Mouse (Mus musculus) heart, embryonic 13.5 days (tissue): Measurements from ENCODE around the gene Egfr. TPM values are rescaled to one million over a fixed set of nuclear protein-coding genes. Genes with fewer than 3 reads are reported as not detected.

Source experiments
- ATAC-seq: fragments of 200-750 bp; cut with Nextera tagmentation; 2 replicates; pipeline ENCODE4 v1.8.0; 2017; ENCODE audit warnings: moderate TSS enrichment; ENCODE audit not compliant: insufficient number of reproducible peaks, low FRiP score, low TSS enrichment; ENCODE audit errors: extremely low read depth
- H3K27ac ChIP-seq: fragments of 300-500 bp; sonication (generic); replicated peaks from 2 replicates; pipeline ENCODE4 v1.5.1; 2015; ENCODE audit warnings: moderate library complexity, mild to moderate bottlenecking, inconsistent platforms
- H3K27me3 ChIP-seq: fragments of 300-500 bp; sonication (generic); replicated peaks from 2 replicates; pipeline ENCODE4 v1.6.1; 2015; ENCODE audit warnings: mild to moderate bottlenecking, inconsistent platforms
- H3K36me3 ChIP-seq: fragments of 300-500 bp; sonication (generic); 2 replicates; pipeline ENCODE4 v1.6.1; 2015; ENCODE audit warnings: mild to moderate bottlenecking, inconsistent platforms
- H3K4me1 ChIP-seq: fragments of 300-500 bp; sonication (generic); 2 replicates; pipeline ENCODE4 v1.6.1; 2015; ENCODE audit warnings: inconsistent platforms
- H3K4me2 ChIP-seq: fragments of 300-500 bp; sonication (generic); 2 replicates; pipeline ENCODE4 v1.6.1; 2015; ENCODE audit warnings: inconsistent platforms, mild to moderate bottlenecking, moderate library complexity
- H3K4me3 ChIP-seq: fragments of 300-500 bp; sonication (generic); 2 replicates; pipeline ENCODE4 v1.5.1; 2015; ENCODE audit warnings: moderate library complexity, mild to moderate bottlenecking, inconsistent platforms
- H3K9ac ChIP-seq: fragments of 300-500 bp; sonication (generic); 2 replicates; pipeline ENCODE4 v1.6.1; 2015; ENCODE audit warnings: inconsistent platforms, mild to moderate bottlenecking, moderate library complexity
- H3K9me3 ChIP-seq: fragments of 300-500 bp; sonication (generic); 2 replicates; pipeline ENCODE4 v1.6.1; 2016; ENCODE audit warnings: inconsistent platforms
- WGBS: fragments of 180-500 bp; shearing (Covaris S2); methylation state at CpG from one replicate; pipeline ENCODE4 v1.1.7; 2015; ENCODE audit warnings: mixed read lengths; 5-methylcytosine and 5-hydroxymethylcytosine counted together
- polyA plus RNA-seq: library from polyadenylated mRNA; unstranded; fragments of >200 nt; fragmentation: Nextera tagmentation; extraction: Ambion mirVana; gene quantifications from 2 replicates; pipeline ENCODE4 v1.2.1, GENCODE M21; 2015

Egfr gene
- polyA plus RNA-seq, 1 experiment from 2014 or later, result 2.5 TPM

DNA sequence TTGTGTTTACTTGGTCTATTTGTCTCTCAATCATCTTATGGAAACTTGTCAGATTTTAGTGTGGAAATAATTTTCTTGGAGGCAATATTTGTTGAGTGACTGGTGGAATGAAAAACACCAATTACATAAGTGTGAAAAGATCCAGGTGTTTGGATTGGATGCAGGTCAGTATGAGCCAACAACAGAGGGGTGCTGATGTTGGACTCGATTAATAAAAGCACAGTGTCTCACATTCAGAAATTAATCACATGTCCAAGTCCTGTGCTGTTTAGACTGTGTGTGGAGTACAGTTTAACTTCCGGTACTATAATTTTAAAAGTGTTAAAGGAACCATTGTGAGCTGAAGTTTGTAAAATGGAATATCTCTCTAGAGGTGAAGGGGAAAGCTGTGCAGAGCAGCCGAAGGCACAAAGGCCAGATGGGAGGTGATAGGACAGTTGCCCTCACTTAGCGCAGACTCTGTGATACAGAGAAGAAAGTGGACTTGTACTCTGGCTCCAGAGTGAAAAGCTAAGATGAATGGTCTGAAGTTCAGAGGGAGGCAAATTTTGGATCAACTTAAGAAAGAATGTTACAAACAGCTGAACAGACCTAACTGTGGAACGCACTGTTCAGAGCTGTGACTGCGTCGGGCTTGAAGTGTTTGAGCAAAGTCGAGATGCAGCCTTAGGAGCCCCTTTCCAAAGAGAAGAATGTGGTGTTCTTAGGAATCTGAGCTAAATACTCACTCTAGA is 32.1 kb downstream of the Egfr start:
- H3K4me3 ChIP-seq, result no peak overlapping the region
- H3K27ac ChIP-seq, result 0 out of 2 replicates have a peak overlapping the region, but pooled peaks have one; percentile 24
- H3K9ac ChIP-seq, result no peak overlapping the region
- 67% methylated on average over 8 of the region's 8 CpGs for WGBS
- no peak overlapping the region for H3K4me2 ChIP-seq
- no peaks in the 10 kb centered on the region for H3K36me3 ChIP-seq
- ATAC-seq, result no peak
- peaks cover 15% of the 10 kb centered on the region for H3K4me1 ChIP-seq
- no peaks in the 10 kb centered on the region for H3K9me3 ChIP-seq
- H3K27me3 ChIP-seq, result no peaks in the 10 kb centered on the region

DNA sequence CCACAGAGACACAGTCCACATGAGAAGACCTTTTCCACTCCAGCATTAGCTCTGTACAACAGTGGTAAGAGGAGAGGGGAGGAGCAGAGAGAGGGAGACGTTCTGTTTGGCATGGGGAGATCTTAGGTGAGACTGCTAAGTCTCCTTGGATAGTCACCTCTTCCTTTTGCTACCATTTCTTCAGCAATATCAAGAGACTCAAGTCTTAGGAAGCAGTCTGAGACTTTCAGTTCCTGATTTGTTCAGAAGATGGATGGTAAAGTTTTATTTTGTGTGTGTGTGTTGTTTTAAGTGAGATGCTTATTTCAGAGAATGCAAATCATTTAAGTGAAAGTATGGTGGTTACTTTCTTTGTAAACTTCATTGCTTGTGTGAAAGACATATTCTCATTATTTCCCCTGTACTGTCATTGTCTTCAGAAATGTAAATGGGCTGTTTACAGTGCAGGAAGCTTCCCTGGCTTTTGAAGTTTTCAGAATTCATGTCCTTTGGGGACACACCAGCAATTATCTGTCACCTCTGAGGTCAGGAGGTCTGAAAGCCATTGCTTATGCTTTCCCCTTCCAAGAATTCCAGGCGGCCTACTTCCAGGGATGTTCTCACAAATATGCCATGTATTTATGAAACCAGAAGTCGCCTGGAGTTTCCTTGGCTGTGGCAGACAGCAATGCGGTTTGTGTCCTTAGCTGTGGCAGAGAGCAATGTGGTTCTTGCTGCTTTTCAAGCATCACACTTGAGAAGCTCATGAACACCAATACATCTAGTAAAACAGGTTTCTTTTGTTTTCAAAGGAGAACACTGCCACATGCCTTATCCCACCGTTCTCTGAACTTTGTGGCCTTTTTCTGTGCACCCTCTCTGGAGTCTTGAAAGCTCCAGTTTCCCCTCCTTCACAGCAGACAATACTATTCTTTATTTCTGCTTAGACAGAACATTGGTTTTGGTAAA is 40.9 kb downstream of the Egfr start:
- H3K4me1 ChIP-seq, result peaks cover 15% of the 10 kb centered on the region
- H3K4me3 ChIP-seq, result no peak overlapping the region
- no peaks in the 10 kb centered on the region for H3K9me3 ChIP-seq
- no peaks in the 10 kb centered on the region for H3K36me3 ChIP-seq
- no peak overlapping the region for H3K4me2 ChIP-seq
- no peak overlapping the region for H3K9ac ChIP-seq
- peaks cover 14% of the 10 kb centered on the region for H3K27me3 ChIP-seq
- ATAC-seq, result no peak
- H3K27ac ChIP-seq, result no peak overlapping the region
- WGBS, result 59% methylated on average over 5 of the region's 5 CpGs

DNA sequence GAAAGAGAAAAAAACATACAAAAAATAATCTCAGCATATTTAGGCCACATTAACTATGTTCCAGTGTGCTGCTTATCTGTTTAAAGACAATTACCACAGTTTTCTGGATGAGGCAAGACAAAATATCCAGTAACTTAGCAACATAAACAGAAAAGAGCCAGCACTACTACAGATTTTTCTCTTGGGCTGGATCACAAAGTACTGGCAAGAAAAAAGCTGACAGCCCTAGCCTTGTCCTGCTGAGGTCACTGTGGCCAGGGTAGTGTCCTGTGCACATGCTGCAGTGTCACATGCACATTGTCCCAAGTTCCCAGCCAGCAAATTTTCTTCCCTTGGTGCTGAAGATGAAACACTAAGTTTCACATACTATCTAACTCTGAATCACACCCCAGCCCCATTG is 43.0 kb downstream of the Egfr start:
- no peak overlapping the region for H3K27ac ChIP-seq
- no peaks in the 10 kb centered on the region for H3K9me3 ChIP-seq
- peaks cover 18% of the 10 kb centered on the region for H3K27me3 ChIP-seq
- no peak for ATAC-seq
- no peak overlapping the region for H3K4me2 ChIP-seq
- H3K4me1 ChIP-seq, result peaks cover 18% of the 10 kb centered on the region
- no peak overlapping the region for H3K9ac ChIP-seq
- no peaks in the 10 kb centered on the region for H3K36me3 ChIP-seq
- H3K4me3 ChIP-seq, result no peak overlapping the region

DNA sequence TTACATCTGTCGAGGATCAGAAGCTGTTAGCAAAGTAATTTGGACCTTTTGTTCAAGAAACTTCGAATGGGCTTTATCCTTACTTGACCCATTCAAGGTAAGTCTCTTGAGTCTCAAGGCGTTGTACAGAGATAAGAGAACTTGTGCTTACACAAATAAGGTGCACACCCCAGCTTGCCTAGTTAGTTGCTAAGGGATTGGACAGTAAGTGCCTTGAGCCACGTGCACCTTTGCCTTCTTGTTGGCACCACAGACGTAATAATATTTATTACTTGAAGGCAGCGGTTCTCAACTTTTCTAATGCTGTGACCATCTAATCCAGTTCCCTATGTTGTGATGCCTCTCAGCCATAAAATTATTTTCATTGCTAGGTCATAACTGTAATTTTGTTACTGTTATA is 43.5 kb downstream of the Egfr start:
- H3K36me3 ChIP-seq, result no peaks in the 10 kb centered on the region
- 75% methylated on average over 6 of the region's 6 CpGs for WGBS
- H3K9me3 ChIP-seq, result no peaks in the 10 kb centered on the region
- peaks cover 24% of the 10 kb centered on the region for H3K27me3 ChIP-seq
- ATAC-seq, result no peak
- no peak overlapping the region for H3K4me2 ChIP-seq
- peaks cover 23% of the 10 kb centered on the region for H3K4me1 ChIP-seq
- H3K27ac ChIP-seq, result no peak overlapping the region
- no peak overlapping the region for H3K4me3 ChIP-seq
- H3K9ac ChIP-seq, result no peak overlapping the region

DNA sequence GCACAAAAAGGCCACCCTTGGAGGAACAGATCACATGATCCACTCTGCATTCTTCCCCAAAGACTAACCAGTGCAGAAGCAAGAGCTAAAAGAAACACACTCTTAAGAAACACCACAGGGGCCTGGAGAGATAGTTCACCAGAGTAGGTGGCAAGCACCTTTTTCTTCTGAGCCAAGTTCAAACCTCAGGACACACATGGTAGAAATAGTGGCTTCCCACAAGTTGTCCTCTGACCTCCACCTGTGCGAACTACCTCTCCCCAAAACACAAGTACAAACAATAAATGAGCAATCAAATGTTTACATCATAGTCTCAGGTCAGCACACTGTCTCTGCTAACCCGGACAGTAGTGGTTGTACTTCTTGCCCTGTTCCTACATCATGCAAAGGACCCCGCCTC is 45.5 kb downstream of the Egfr start:
- ATAC-seq, result no peak
- Histone ChIP-seq H3K9me3 (no peaks in the 10 kb centered on the region), H3K36me3 (no peaks in the 10 kb centered on the region), H3K4me2 (no peak overlapping the region), H3K27me3 (peaks cover 37% of the 10 kb centered on the region), H3K9ac (no peak overlapping the region), H3K4me1 (peaks cover 32% of the 10 kb centered on the region), H3K4me3 (no peak overlapping the region), H3K27ac (no peak overlapping the region)
- whole genome bisulfite sequencing, result 75% methylated on average over 3 of the region's 3 CpGs

DNA sequence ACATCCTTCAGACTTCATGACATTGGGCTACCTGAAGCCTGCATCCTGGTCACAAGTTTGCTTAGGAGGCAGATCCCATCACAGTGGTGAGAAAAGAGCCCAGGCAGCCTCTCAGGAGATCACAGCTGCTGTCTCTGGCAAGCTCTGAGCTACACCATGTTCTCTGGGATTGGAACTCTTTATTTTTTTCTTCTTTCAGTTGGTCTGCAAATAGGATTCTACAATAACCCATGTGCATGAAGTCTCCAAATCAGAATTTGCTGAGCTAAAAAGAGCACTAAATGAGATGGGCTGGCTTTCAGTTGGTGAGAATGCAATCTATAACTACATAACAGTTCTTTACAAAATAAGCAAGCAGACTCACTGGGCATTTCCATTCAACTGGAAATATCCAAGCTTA is 46.1 kb downstream of the Egfr start:
- ATAC-seq, result no peak
- Histone ChIP-seq H3K27ac (no peak overlapping the region), H3K4me3 (no peak overlapping the region), H3K9me3 (no peaks in the 10 kb centered on the region), H3K27me3 (peaks cover 39% of the 10 kb centered on the region), H3K4me1 (peaks cover 30% of the 10 kb centered on the region), H3K36me3 (no peaks in the 10 kb centered on the region), H3K9ac (no peak overlapping the region), H3K4me2 (no peak overlapping the region)

DNA sequence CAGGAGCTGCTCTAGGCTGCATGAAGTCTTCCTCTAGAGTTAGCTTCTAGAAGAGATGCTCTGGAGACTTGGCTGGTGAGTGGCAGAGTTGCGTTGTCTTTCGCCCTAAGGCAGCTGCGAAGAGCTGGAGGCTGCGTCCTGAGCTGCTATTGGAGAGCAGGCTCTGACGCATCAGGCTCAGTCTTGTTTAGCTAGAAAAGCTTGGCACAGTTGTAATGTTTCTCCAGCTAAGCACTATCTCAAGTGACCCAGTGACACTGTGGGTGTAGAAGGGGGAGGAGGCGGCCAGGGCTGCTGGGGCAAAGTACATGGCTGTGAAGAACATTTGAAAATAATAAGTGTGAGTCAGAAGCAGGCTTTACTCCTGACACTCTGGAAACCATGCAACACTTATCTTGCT is 48.5 kb downstream of the Egfr start:
- H3K4me1 ChIP-seq, result peaks cover 30% of the 10 kb centered on the region
- WGBS, result 32% methylated on average over 6 of the region's 6 CpGs
- no peak overlapping the region for H3K4me3 ChIP-seq
- H3K27ac ChIP-seq, result peak overlapping the region; percentile 50
- H3K27me3 ChIP-seq, result peaks cover 45% of the 10 kb centered on the region
- H3K9ac ChIP-seq, result no peak overlapping the region
- ATAC-seq, result peak; percentile 46; the same call in 1 of the 2 replicates
- H3K36me3 ChIP-seq, result no peaks in the 10 kb centered on the region
- H3K9me3 ChIP-seq, result no peaks in the 10 kb centered on the region
- peak overlapping the region; percentile 30; the same call in 1 of the 2 replicates for H3K4me2 ChIP-seq

DNA sequence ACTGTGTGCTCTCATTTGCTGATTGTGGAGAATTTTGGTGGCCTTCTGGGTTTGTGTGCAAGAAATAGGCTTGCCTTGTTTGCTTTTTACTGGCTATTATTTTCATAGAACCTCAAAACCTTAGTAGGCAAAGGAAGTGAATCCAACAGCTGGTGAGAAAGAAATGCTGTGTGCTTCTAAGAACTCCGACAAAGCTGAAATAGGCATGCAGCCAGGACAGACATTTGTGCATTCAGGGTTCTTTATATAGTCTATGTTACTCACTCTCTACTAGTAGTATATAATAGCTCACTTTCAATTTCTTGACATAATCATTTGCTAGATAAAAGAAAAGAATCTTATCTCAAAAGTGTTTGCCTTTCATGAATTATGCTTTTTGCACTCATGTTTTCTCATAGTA is 50.7 kb downstream of the Egfr start:
- WGBS, result 48% methylated on average over 1 of the region's 1 CpGs
- no peak overlapping the region for H3K4me3 ChIP-seq
- no peaks in the 10 kb centered on the region for H3K9me3 ChIP-seq
- H3K27ac ChIP-seq, result no peak overlapping the region; the same call in 1 of the 2 replicates
- no peak overlapping the region for H3K4me2 ChIP-seq
- peaks cover 20% of the 10 kb centered on the region for H3K4me1 ChIP-seq
- H3K27me3 ChIP-seq, result peaks cover 46% of the 10 kb centered on the region
- no peaks in the 10 kb centered on the region for H3K36me3 ChIP-seq
- ATAC-seq, result no peak
- no peak overlapping the region for H3K9ac ChIP-seq

DNA sequence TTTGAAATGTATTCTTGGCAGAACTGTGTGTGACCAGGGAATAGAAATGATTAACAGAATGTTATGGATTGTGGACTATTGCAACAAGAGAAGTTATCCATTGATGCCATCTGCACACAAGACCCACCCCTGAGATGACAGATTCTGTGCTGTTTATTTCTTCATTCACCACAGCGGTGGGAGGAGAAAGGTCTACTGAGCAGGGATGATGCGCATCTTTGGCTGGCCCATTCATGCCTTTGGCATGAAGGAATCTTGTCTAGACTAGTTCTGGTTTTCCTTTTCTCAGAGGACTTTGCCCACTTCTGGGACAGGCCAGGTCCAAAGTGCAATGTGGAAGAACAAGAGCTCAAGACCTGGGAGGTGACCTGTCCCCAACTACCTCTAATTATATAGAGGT is 52.0 kb downstream of the Egfr start:
- H3K4me2 ChIP-seq, result no peak overlapping the region
- 89% methylated on average over 2 of the region's 2 CpGs for WGBS
- H3K36me3 ChIP-seq, result no peaks in the 10 kb centered on the region
- no peak overlapping the region for H3K9ac ChIP-seq
- no peak for ATAC-seq
- no peaks in the 10 kb centered on the region for H3K9me3 ChIP-seq
- H3K4me3 ChIP-seq, result no peak overlapping the region
- peaks cover 20% of the 10 kb centered on the region for H3K4me1 ChIP-seq
- peaks cover 51% of the 10 kb centered on the region for H3K27me3 ChIP-seq
- H3K27ac ChIP-seq, result no peak overlapping the region

DNA sequence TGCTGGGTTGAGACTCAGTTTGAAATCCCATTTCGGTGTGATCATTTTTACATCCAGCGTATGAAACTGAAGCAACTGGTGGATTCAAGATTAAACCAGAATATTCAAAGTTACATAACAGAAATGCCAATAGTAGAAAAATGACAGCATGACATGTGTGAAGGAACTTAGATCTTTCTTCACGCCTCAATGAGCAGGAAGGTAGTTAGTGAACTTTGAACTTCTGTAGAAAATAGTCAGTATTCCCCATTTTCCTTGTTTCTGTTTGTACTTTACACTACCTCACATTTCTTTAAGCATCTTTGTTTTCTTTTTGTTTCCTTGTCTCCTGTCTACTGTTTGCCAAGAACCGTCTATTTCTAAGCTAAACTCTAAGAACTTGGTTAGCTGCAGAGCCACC is 53.9 kb downstream of the Egfr start:
- ATAC-seq, result no peak
- no peaks in the 10 kb centered on the region for H3K9me3 ChIP-seq
- H3K4me3 ChIP-seq, result no peak overlapping the region
- H3K9ac ChIP-seq, result no peak overlapping the region
- H3K36me3 ChIP-seq, result no peaks in the 10 kb centered on the region
- WGBS, result 79% methylated on average over 4 of the region's 4 CpGs
- H3K4me1 ChIP-seq, result peaks cover 21% of the 10 kb centered on the region
- H3K27ac ChIP-seq, result no peak overlapping the region
- no peak overlapping the region for H3K4me2 ChIP-seq
- H3K27me3 ChIP-seq, result peaks cover 51% of the 10 kb centered on the region

DNA sequence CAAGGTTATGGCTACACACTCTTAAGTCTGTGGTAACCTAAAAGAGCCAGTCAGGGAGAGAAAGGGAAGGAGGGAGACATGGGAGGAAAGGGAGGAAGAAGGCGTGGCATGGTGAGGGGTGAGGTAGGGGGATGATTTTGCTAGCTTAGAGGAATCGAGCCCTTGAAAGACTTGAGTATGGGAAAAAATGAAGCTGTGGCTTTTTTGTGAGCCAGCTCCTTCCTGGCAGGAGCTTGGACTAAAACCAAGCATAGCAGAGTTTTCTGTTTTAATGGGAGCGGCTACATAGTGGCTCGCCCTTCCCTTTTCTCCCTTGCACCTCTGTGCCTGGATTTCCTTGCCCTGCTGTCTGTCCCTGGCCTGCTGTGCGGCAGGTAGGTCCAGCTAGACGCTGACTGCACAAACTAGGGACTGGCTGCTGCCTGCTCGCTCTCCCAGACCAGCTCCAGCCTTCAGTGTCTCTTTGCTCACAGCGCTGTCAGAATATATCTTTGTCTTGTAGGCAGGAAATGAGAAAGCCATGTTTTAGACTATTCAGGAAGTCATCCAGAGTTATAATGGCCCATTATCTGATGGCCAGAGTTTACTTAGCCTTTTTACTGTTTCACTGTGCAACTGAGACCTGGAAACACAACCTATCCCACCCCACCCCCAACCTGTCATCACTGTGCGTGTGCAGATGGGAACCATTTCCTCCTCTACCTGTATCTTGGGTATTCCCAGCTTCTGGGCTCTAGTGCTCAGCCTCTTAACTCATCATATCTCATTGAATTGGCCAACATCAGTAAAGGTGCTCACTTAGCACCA is 57.4 kb downstream of the Egfr start:
- ATAC-seq, result no peak
- H3K9me3 ChIP-seq, result no peaks in the 10 kb centered on the region
- H3K4me1 ChIP-seq, result peaks cover 15% of the 10 kb centered on the region
- H3K4me3 ChIP-seq, result no peak overlapping the region
- H3K27me3 ChIP-seq, result peaks cover 56% of the 10 kb centered on the region
- no peak overlapping the region for H3K9ac ChIP-seq
- no peak overlapping the region for H3K4me2 ChIP-seq
- H3K36me3 ChIP-seq, result no peaks in the 10 kb centered on the region
- H3K27ac ChIP-seq, result peak overlapping the region; percentile 63; the same call in 1 of the 2 replicates
- 59% methylated on average over 9 of the region's 9 CpGs for WGBS
